Mouse (Mus musculus): ENCODE results near the gene Cops7b. TPM values are rescaled to one million over a fixed set of nuclear protein-coding genes. Genes with fewer than 3 reads are reported as not detected.

Gene Cops7b
- 14.2 and 16.4 TPM in 2 replicates for polyA plus RNA-seq (2012; rRNA removed)

DNA sequence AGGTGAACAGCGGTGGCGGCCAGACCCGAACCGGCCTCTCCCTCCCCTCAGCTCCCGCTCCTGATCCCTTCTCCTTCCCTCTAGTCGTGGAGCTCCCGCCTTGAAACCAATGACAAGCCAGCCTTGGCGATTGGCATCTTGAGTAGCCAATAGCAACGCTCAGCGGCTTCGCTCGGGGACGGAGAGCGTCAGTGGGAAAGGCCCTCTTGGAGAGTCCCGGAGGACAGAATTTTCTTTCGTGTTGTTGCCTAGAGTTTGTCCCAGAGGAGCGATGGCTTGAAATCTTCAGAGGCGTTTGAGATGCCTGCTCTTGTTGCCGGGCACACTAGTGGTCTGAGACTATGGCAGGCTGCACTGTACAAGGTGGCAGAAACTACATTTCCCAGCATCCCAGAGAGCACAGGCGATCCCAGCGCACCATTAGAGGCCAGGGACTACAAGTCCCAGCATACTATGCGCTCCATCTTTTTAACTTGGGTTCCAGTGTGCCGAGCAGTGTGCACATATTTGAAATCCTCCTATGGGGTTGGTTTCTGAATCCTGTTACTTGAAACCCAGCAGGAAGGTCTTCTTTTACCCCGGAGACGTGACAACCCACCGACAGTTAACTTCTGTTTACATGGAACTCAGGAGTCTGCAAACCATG is at the start of gene Cops7b, which contains the start of gene Pde6d:
Gene Cops7b (plus strand): TSS at position 454 of the 646 bp plus-strand sequence.
Gene Pde6d (minus strand): TSS at position 179 of the 646 bp plus-strand sequence.

Other genes with a start within 250 kb of the Cops7b start
- gene Ncl, start 223.5 kb upstream of the Cops7b start, polyA plus RNA-seq (2012; rRNA removed): 249 and 342 TPM in 2 replicates
- gene Nmur1, start 156.7 kb upstream of the Cops7b start, polyA plus RNA-seq (2012; rRNA removed): not detected in 2 replicates
- gene Tex44, start 156.6 kb upstream of the Cops7b start, polyA plus RNA-seq (2012; rRNA removed): not detected in 2 replicates
- 1,485 and 1,883 TPM in 2 replicates for gene Ptma, start 56.2 kb upstream of the Cops7b start, polyA plus RNA-seq (2012; rRNA removed)
- 19.9 and 22.1 TPM in 2 replicates for gene Pde6d, start 275 bp upstream of the Cops7b start, polyA plus RNA-seq (2012; rRNA removed)
- 0.06 TPM in 1 of 2 replicates, not detected in the other for gene Nppc, start 87.7 kb downstream of the Cops7b start, polyA plus RNA-seq (2012; rRNA removed)
- 5.5 and 6.2 TPM in 2 replicates for gene Dis3l2, start 120.9 kb downstream of the Cops7b start, polyA plus RNA-seq (2012; rRNA removed)

Data from liver, embryonic 14 days (tissue).